Mouse (Mus musculus) WW6 (cell line): ENCODE data around the gene Cisd3.
A peak's percentile ranks its signal among the peaks of the same experiment; 100 is the strongest.
"Not testable (repeated sequence)": the region's sequence is repeated elsewhere in the genome, so short reads cannot be mapped to it uniquely, and the experiment has no call there.

Experiments used
- DNase-seq: peaks from one replicate; pipeline ENCODE4 v3.0.0-alpha.2; 2013; ENCODE audit warnings: low read depth, low spot score

Cisd3 gene

DNA sequence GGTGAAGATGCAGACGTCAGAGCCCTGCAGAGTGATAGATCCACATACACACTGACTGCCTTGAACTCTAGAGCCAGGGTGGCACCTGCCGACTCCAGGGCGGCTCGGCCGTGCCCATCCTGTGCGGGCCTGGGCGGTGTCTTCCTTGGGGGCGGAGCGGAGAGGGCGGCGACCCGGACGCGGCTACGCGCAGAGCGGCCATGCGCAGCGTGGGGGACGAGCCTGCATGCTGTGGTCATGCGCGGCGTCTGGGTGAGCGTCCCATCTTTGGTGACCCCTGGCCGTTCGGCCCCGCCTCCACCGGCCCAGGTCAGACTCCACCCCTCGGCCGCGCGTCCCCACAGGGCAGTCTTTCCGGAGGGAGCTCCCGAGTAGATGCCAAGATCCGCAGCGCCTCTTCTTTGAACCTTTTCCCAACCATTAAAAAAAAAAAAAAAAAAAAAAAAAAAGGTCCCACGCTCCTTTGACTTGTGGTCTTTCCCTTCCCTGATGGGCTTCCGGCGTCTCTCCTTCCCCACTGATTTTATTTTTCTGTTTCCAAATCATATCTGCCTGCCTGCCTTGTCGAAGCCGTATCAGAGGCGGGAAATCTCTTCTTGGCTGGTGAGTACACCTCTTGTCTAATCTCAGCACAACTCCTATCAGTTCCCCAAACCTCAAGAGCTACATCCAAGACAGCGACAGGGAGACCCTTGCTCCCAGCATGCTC is at the start of gene Cisd3:
Cisd3 (plus strand) TSS at position 214 of the 709 bp plus-strand sequence.
- DNase-seq = no peak

DNA sequence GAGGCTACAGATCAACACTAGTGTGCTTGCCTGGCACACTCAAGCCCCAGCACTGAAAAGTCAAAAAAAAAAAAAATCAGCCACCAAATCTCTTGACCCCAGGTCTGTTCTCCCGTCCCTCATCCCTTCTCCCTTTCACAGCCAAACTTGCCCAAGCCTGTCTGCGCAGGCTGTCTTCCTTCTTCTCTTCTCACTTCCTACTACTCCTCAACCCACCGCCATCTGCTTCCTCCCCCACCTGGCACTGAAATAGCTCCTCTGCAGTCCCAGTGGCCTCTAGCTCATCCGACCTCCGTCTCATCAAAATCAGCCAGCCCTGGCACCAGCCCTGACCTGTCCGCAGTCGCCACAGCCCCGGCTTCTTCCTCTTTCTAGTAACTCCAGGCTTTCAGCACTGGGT is 44.0 kb upstream of the Cisd3 start:
- DNase-seq = no peak

GRCm38 (mm10) chr11:97642746-97643145 is 42.9 kb upstream of the Cisd3 start:
- DNase-seq = no peak

DNA sequence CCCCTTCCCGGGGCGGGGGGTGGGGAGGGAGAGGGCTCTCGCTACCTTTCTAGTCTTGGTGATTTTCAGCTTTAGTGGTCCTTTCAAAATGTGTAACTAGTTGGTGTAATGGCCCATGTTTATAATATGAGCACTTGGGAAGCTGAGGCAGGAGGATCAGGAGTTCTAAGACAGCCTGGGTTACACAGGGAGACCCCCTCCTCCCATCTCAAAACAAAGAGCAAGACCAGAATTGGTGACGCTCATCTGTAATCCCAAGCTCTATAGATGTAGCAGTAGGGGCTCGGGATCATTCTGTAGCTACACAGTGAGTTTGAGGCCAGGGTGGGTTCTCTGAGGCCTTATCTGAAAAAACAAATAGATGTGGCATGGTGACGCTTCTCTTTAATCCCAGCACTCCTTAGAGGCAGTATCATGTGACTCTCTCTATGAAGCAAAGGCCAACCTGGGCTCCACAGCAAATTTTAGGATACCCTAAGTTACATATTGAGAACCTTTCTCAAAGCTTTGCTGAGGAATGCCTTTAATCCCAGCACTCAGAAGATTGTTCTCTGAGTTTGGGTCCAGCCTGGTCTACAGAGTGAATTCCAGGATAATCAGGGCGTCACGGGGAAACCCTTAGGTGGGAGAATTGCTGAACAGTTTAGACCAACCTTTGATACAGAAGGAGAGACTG is 42.1 kb upstream of the Cisd3 start:
- no peak for DNase-seq

GRCm38 (mm10) chr11:97644834-97645233 is 40.8 kb upstream of the Cisd3 start:
- DNase-seq = no peak

DNA sequence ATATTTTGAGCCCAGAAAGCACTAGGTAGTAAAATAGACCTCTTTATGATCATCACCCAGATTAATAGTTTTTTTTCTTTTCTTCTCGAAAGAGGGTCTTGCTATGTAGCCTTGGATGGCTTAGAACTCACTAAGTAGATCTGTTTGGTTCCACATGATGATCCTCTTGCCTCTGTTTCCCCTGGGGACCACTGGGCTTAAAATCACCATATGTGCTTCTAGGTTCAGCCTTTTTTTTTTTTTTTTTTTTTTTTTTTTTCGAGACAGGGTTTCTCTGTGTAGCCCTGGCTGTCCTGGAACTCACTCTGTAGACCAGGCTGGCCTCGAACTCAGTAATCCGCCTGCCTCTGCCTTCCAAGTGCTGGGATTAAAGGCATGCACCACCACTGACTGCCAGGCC is 37.1 kb upstream of the Cisd3 start:
- not testable (repeated sequence) for DNase-seq

DNA sequence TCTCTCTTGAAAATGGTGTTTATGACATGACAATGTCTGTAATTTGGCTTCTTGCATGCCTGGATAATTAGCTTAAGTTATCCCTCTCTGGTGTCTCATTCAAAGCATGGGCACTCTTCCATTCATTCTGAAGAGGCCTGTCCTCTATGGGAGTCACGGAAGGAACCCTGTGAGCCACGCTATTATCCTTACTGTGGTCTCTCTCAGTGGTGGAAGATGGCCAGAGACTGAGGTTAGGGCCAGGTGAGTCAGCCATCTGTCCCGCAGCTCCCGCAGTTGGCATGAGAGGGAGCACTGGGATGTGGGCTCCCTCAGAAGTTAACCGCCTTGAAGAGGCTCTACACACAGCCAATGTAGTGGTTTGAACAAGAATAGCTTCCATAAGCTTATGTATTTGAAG is 35.3 kb upstream of the Cisd3 start:
- no peak for DNase-seq

DNA sequence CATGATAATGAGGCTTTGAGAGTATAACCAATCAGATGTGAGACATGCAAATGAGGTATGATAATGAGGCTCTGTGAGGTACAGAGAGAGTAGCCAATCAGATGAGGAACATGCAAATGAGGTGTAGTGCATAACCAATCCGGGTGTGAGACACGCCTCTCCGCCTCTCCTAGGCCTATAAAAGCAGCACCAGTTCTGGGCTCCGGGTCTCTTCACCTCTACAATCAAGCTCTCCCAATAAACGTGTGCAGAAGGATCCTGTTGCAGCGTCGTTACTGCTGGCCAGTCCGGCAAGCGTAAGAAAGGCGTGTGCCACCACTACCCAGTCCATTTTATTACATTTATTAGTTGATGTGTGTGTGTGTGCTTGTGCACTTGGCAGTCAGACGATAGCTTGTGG is 32.2 kb upstream of the Cisd3 start:
- DNase-seq = not testable (repeated sequence)

DNA sequence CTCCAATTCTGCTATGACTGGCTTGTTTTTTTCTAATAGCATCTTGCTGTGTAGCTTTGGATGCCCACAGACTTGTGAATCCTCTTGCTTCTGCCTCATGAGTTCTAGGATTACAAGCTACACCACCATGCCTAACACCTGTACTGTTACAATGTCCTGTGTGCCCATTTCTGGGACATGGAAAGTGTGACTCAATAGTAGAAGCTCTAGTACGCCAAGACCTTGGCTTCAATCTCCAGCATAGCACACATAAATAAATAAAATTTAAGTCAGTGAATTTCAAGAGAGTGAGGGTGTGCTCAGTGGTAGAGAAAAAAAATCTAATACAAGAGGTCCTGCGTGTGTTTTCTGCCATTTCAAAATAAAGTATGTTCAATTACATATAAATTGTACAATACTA is 31.4 kb upstream of the Cisd3 start:
- DNase-seq = no peak

- no peak for DNase-seq
Observed at GRCm38 (mm10) chr11:97656269-97656971, 29.2 kb upstream of the Cisd3 start.

- DNase-seq = no peak
Observed at GRCm38 (mm10) chr11:97657184-97657945, 28.3 kb upstream of the Cisd3 start.

DNA sequence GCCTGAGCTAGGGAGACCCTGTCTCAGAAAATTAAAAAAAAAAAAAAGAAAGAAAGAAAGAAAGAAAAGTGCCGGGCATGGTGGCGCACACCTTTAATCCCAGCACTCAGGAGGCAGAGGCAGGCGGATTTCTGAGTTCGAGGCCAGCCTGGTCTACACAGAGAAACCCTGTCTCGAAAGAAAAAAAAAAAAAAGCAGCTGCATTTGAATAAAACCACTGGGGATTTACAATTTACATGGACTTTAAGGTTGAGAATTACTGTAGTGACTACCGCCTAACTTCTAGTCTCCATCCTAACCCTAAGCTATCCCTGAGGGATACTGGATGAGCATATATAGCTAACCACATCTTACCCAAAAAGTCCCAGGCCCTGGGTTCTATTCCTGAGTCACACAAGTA is 27.7 kb upstream of the Cisd3 start:
- DNase-seq = not testable (repeated sequence)

DNA sequence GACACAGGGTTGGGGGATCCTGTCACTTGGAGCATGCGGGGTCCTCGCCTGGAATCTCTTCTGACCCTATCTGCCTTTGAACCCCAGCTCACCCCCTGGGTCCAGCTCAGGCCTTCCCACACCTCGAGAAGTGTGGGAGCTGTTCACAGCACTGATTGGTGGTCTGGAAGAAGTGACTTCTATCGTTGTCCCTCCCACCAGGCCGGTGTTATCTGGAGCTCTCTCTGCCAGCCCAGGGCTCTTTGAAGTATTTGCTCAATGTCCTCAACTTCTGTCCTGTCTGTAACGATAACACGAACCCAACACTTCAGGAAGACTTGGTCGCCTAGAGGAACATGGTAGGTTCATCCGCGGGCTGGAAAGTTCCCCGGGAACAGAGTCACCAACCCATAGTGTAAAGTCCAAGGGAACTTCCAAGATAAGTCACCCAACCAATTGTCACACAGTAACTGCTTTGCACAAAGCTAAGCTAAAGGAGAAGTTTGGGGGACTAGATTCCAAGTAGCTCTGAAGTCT is 26.8 kb upstream of the Cisd3 start:
- no peak for DNase-seq

- no peak for DNase-seq
Observed at GRCm38 (mm10) chr11:97659267-97659989, 26.2 kb upstream of the Cisd3 start.

DNA sequence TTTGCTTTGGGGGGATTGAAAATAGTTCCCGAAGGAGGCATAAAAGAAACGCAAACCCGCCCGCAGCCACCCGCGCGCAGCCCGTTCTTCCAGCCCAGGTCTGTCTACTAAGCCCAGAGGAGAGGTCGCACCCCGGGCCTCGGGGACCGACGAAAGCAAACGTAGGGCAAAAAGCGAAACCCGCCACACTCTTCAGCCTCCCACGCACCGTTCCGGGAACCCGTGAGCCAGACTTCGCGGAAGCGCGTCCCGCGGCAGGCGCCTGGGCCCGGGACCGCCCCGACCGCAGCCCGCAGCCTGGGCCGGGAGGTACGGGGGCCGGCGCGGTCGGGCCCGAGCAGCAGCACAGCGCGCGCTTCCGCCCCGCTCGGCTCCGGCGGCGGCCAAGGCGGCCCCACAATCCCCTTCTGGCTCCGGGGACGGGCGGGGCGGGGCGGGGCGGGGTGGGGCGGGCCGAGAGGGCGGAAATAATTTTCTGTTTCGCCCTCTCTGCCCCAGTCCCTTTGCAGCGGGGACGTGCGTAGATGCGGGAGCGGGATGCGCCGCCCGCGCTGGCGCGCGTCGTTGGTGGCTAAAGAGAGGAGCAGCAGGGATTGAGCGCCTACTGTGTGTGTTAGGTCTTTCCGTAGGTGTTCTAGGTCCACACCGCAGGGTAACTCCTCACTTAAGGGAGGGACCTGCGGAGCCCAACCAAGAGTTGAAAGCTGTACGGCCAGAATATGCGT is 25.5 kb upstream of the Cisd3 start:
- no peak for DNase-seq

GRCm38 (mm10) chr11:97660734-97661647 is 24.6 kb upstream of the Cisd3 start:
- no peak for DNase-seq

GRCm38 (mm10) chr11:97661648-97662133 is 23.9 kb upstream of the Cisd3 start:
- peak; percentile 99 for DNase-seq

GRCm38 (mm10) chr11:97662207-97662892 is 23.3 kb upstream of the Cisd3 start:
- peak; percentile 100 for DNase-seq
